Comparison of ENCODE assay signal across 23 mouse cellular contexts in genomic region chr9:15802413-15803027, GRCm38 (mm10).
"Had no signal": no experiment of that assay in that cellular context is flagged by ENCODE, and none has a peak within 500 bp of the region (broad histone marks: within the 10 kb centered on the region; RNA-seq: fewer than 3 reads in every experiment).

No protein-coding gene starts in this region.

- H3K27me3 ChIP-seq: hindbrain, embryonic 12.5 days; intestine, embryonic 15.5 days; kidney, embryonic 15.5 days; limb, embryonic 13.5 days; limb, embryonic 15.5 days; liver, embryonic 12.5 days had no signal

- H3K4me3 ChIP-seq: gastrocnemius, adult 2 months; heart, adult 2 months; hindbrain, embryonic 10.5 days; hindbrain, embryonic 12.5 days; intestine, embryonic 15.5 days; kidney, embryonic 15.5 days; limb, embryonic 13.5 days; limb, embryonic 15.5 days; liver, embryonic 12.5 days had no signal

- DNase-seq: gastrocnemius, adult 2 months; gastrocnemius, postnatal 10 days; gastrocnemius, postnatal 25 days; heart, adult 2 months; heart, postnatal 10 days; heart, postnatal 4 days; kidney, adult 11 months; kidney, adult 2 months; kidney, adult 9 months; kidney, postnatal 14 days; kidney, postnatal 36 days; layer of hippocampus, adult 9-11 months; layer of hippocampus, postnatal 36 days had no signal

- H3K27ac ChIP-seq: gastrocnemius, adult 2 months; heart, adult 2 months; hindbrain, embryonic 10.5 days; hindbrain, embryonic 12.5 days; hindbrain, embryonic 14.5 days; intestine, embryonic 15.5 days; kidney, embryonic 15.5 days; kidney, postnatal 0 days; limb, embryonic 13.5 days; limb, embryonic 15.5 days; liver, embryonic 12.5 days; liver, embryonic 14.5 days had no signal

- H3K36me3 ChIP-seq: hindbrain, embryonic 10.5 days; hindbrain, embryonic 12.5 days; intestine, embryonic 15.5 days; kidney, embryonic 15.5 days; limb, embryonic 13.5 days; limb, embryonic 15.5 days; liver, embryonic 12.5 days had no signal

- H3K4me1 ChIP-seq: hindbrain, embryonic 10.5 days; hindbrain, embryonic 12.5 days; intestine, embryonic 15.5 days; kidney, embryonic 15.5 days; limb, embryonic 13.5 days; limb, embryonic 15.5 days; liver, embryonic 12.5 days had no signal

- H3K9me3 ChIP-seq: hindbrain, embryonic 12.5 days; intestine, embryonic 15.5 days; kidney, embryonic 15.5 days; limb, embryonic 13.5 days; limb, embryonic 15.5 days had no signal

- H3K9ac ChIP-seq: hindbrain, embryonic 12.5 days; hindbrain, embryonic 14.5 days; intestine, embryonic 15.5 days; kidney, embryonic 15.5 days; limb, embryonic 13.5 days; limb, embryonic 15.5 days; liver, embryonic 12.5 days; liver, embryonic 14.5 days had no signal
